Mouse (Mus musculus) intestine, postnatal 0 days (tissue): ENCODE results near the gene Tmem206. TPM values are rescaled to one million over a fixed set of nuclear protein-coding genes. Genes with fewer than 3 reads are reported as not detected.
A peak's percentile ranks its signal among the peaks of the same experiment; 100 is the strongest.

ENCODE experiments used
- ATAC-seq: fragments of 200-750 bp; cut with Nextera tagmentation; 2 replicates; pipeline ENCODE4 v1.8.0; 2017; ENCODE audit warnings: mild to moderate bottlenecking, moderate TSS enrichment, moderate library complexity
- H3K27ac ChIP-seq: fragments of 300-500 bp; sonication (generic); 2 replicates; pipeline ENCODE4 v1.5.1; 2014; ENCODE audit warnings: mild to moderate bottlenecking, low read depth, low read length, moderate library complexity
- H3K27me3 ChIP-seq: fragments of 300-500 bp; sonication (generic); replicated peaks from 2 replicates; pipeline ENCODE4 v1.6.1; 2014; ENCODE audit warnings: low read length, mixed read lengths; ENCODE audit not compliant: control insufficient read depth, insufficient read depth
- H3K36me3 ChIP-seq: fragments of 300-500 bp; sonication (generic); 2 replicates; pipeline ENCODE4 v1.6.1; 2014; ENCODE audit warnings: mild to moderate bottlenecking, moderate library complexity; ENCODE audit not compliant: control insufficient read depth, insufficient read depth
- H3K4me1 ChIP-seq: fragments of 300-500 bp; sonication (generic); replicated peaks from 2 replicates; pipeline ENCODE4 v1.6.1; 2014; ENCODE audit warnings: antibody characterized with exemption, low read length, mixed read lengths; ENCODE audit not compliant: control insufficient read depth, insufficient read depth
- H3K4me2 ChIP-seq: fragments of 300-500 bp; sonication (generic); replicated peaks from 2 replicates; pipeline ENCODE4 v1.6.1; 2014; ENCODE audit warnings: low read depth, mild to moderate bottlenecking, moderate library complexity
- H3K4me3 ChIP-seq: fragments of 300-500 bp; sonication (generic); 2 replicates; pipeline ENCODE4 v1.5.1; 2014; ENCODE audit warnings: low read depth, low read length
- H3K9ac ChIP-seq: fragments of 300-500 bp; sonication (generic); 2 replicates; pipeline ENCODE4 v1.6.1; 2014; ENCODE audit warnings: mild to moderate bottlenecking, low read depth, low read length
- H3K9me3 ChIP-seq: fragments of 300-500 bp; sonication (generic); 2 replicates; pipeline ENCODE4 v1.6.1; 2016; ENCODE audit warnings: mixed run types; ENCODE audit not compliant: control insufficient read depth
- CTCF ChIP-seq: sonication (generic); IDR thresholded peaks from 2 replicates; pipeline ENCODE4 v1.5.1; 2016; ENCODE audit warnings: low read depth, mild to moderate bottlenecking, control low read depth, antibody characterized with exemption, moderate library complexity
- WGBS: fragments of 180-500 bp; shearing (Covaris S2); extraction: QIAGEN DNeasy Blood & Tissue Kit; methylation state at CpG from one replicate; pipeline ENCODE4 v1.1.7; 2014; 5-methylcytosine and 5-hydroxymethylcytosine counted together
- polyA plus RNA-seq: library from polyadenylated mRNA; unstranded; fragments of >200 nt; fragmentation: Nextera tagmentation; extraction: Ambion mirVana; gene quantifications from 2 replicates; pipeline ENCODE4 v1.2.1, GENCODE M21; 2015

Gene Tmem206
- polyA plus RNA-seq, 1 experiment from 2014 or later = 15.4 TPM

DNA sequence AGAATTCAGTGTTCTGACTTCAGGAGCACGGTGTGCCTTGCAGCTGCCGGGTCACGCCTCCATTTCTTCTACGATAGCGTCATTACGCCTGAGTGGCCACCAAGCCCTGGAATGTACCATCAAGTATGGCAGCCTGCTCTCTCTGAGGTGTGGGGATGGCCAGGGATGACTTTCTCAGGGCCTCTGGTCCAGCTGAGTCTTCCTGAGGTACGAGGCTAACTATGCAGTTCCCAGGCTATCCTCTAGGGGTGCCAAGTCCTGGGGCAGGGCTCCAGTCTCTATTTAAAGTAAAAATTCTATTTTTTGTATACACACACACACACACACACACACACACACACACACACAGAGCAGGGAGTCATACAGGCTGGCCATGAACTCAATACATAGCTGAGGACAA lies 20.1 kb upstream of the Tmem206 start:
- WGBS = 70% methylated on average over 7 of the region's 7 CpGs

DNA sequence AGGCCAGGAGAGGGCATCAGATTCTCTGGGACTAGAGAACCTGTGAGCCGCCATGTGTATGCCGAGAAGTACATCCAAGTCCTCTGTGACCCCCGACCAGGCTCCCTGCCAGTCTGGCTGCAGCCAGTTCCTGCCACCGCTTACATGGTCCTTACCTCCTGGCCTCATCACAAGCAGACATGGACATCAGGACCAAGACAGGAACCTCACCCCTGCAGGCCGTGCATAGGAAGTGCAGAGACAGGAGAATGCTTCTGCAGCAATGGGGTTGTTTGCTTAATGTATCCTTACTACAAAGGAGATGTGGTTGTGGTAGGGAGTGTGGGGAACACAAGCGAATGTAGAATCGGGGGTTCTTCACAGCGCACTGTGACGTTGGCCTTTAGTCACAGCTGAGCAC lies 19.4 kb upstream of the Tmem206 start:
- Histone ChIP-seq H3K36me3 (peaks cover 5% of the 10 kb centered on the region; the same call in 1 of the 2 replicates), H3K9ac (no peak overlapping the region), H3K4me2 (no peak overlapping the region), H3K4me1 (no peaks in the 10 kb centered on the region), H3K27ac (no peak overlapping the region), H3K4me3 (no peak overlapping the region), H3K9me3 (no peaks in the 10 kb centered on the region), H3K27me3 (no peaks in the 10 kb centered on the region)
- peak; percentile 49 for TF ChIP-seq CTCF
- ATAC-seq = no peak
- 86% methylated on average over 9 of the region's 9 CpGs for WGBS

More for the DNA sequence above, 20.1 kb upstream of the Tmem206 start:
- Histone ChIP-seq H3K36me3 (peaks cover 5% of the 10 kb centered on the region; the same call in 1 of the 2 replicates), H3K9me3 (no peaks in the 10 kb centered on the region), H3K27ac (no peak overlapping the region), H3K4me1 (no peaks in the 10 kb centered on the region), H3K4me2 (no peak overlapping the region), H3K4me3 (no peak overlapping the region), H3K9ac (no peak overlapping the region), H3K27me3 (no peaks in the 10 kb centered on the region)
- no peak for ATAC-seq
- peak; percentile 68 for TF ChIP-seq CTCF

DNA sequence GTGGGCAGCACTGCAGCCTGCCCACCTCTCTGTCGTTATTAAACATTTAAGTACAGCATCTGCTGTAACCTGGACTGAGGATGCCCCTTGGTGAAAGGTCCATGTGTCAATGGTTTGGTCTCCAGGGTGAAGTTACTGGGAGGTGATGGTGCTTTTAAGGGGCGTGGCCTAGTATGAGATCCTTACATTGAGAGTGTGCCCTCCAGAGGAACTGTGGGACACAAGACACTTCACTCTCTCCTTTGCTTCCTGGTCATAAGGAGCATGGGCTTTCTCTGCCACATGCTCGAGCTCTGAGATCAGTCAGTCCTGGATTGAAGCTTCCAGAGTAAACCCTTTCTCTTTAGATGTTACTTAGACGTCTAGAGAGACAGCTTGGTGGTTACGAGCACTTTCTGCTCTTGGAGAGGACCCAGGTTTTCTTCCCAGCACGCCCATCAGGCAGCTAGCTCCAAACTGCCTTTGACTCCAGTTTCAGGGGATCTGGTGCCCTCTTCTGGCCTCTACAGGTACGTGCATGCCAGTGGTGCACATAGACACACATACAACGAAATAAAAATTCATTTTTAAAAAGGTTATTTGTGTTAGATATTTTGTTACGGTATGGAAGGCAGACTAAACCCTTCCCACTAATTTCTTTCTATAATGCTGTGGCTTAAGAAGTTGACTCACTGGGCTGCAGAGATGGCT lies 17.8 kb upstream of the Tmem206 start:
- Histone ChIP-seq H3K36me3 (peaks cover 5% of the 10 kb centered on the region; the same call in 1 of the 2 replicates), H3K4me3 (no peak overlapping the region), H3K9ac (no peak overlapping the region), H3K9me3 (no peaks in the 10 kb centered on the region), H3K4me2 (no peak overlapping the region), H3K27me3 (no peaks in the 10 kb centered on the region), H3K27ac (no peak overlapping the region), H3K4me1 (no peaks in the 10 kb centered on the region)
- WGBS = 87% methylated on average over 9 of the region's 9 CpGs
- peak; percentile 59 for TF ChIP-seq CTCF
- no peak for ATAC-seq

DNA sequence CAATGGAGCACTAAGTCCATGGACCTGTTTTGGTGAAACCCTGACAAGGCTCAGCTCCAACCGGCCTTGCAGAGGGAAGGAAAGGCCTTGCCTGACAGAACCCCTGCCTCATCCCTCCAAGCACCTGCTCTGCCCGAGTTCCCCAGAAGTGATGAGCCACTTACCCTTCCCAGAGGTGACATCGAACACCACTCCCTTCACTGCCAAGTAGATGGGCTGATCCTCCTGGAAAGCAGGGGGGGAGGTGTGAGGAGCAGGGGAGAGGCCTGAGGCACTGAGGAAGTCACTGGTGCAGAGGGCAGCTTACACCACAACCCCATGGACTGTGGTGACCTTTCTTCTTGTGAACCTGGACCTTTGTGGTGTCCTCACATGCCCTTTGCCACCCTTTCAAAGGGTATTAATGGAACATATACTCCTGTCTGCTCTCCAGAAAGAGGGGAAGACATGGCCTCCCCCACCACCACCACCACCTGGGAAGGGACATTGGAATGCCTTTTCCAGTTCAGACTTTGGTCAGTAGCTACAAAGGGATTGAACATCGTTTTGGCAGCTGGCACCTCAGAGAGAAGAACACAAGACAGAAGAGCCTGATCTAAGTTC lies 14.3 kb upstream of the Tmem206 start:
- no peak overlapping the region for H3K27ac ChIP-seq

DNA sequence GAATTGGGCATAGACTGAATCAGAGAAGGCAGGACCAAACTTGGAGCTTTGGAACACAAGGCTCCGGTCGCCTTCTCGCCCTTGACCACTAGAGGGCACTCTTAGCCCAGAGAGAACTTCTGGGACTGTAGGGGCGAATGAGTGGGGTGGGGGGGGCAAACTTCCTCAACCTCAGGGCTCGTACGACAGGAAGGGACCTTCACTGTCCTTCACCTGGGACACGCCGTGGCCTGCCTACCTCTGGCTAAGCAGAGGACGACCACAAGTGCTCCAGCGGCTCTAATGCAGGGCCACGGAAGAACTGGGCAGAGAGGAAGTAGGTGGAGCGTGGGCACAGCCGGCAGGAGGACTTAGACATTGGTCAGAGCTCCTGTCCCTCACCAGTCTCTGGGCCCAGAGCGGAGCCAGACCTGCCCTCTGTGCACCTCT lies 13.2 kb upstream of the Tmem206 start:
- Histone ChIP-seq H3K36me3 (peaks cover 1% of the 10 kb centered on the region; the same call in 1 of the 2 replicates), H3K27ac (peak overlapping the region; percentile 51; the same call in 1 of the 2 replicates), H3K27me3 (no peaks in the 10 kb centered on the region), H3K4me1 (no peaks in the 10 kb centered on the region), H3K9me3 (no peaks in the 10 kb centered on the region), H3K4me2 (peak overlapping the region; percentile 61), H3K4me3 (peak overlapping the region; percentile 50), H3K9ac (peak overlapping the region; percentile 54)
- ATAC-seq = peak; percentile 91
- 0% methylated on average over 14 of the region's 14 CpGs for WGBS
- peak; percentile 98 for TF ChIP-seq CTCF

More for the DNA sequence above, 14.3 kb upstream of the Tmem206 start:
- no peak overlapping the region for H3K4me2 ChIP-seq
- no peak for TF ChIP-seq CTCF
- H3K9me3 ChIP-seq = no peaks in the 10 kb centered on the region
- 65% methylated on average over 4 of the region's 4 CpGs for WGBS
- ATAC-seq = no peak
- H3K27me3 ChIP-seq = no peaks in the 10 kb centered on the region
- no peak overlapping the region for H3K4me3 ChIP-seq
- H3K4me1 ChIP-seq = no peaks in the 10 kb centered on the region
- no peak overlapping the region for H3K9ac ChIP-seq
- H3K36me3 ChIP-seq = peaks cover 5% of the 10 kb centered on the region; the same call in 1 of the 2 replicates

DNA sequence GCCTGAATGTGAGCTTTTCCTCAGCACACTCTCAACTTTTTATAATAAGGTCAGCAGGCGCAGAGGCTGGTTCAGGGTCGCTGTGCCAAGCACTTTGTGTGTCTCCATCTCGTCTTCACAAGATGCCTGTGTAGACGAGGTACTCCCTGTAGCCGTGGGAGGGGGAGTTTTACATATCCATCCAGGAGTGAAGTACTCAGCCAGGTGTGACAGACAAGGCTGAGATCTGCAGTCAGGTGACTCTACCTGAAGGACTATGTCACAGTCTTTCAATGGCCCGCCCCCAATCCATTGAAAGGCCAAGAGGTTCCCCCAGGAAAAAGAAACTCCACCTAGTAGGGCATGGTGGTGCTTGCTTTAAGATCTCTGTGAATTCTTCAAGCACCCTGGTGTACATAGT lies 12.6 kb upstream of the Tmem206 start:
- Histone ChIP-seq H3K4me3 (peak overlapping the region; percentile 50), H3K36me3 (no peaks in the 10 kb centered on the region), H3K27me3 (no peaks in the 10 kb centered on the region), H3K9me3 (no peaks in the 10 kb centered on the region), H3K4me2 (peak overlapping the region; percentile 61), H3K9ac (no peak overlapping the region; the same call in 1 of the 2 replicates), H3K27ac (no peak overlapping the region), H3K4me1 (no peaks in the 10 kb centered on the region)
- 62% methylated on average over 6 of the region's 6 CpGs for WGBS
- no peak for ATAC-seq
- TF ChIP-seq CTCF = no peak
